Mouse (Mus musculus): Measurements from ENCODE around the gene Gm13287.
"Not testable (repeated sequence)": the region's sequence is repeated elsewhere in the genome, so short reads cannot be mapped to it uniquely, and the experiment has no call there.

- not testable (repeated sequence) for TF ChIP-seq CTCF (IDR thresholded peaks at IDR 0.05; ENCODE audit: low read depth, low read length); POLR2A (IDR thresholded peaks at IDR 0.05; ENCODE audit: extremely low read depth, insufficient read depth, low read length)
These were observed 21.2 kb upstream of the Gm13287 start, which contains the start of gene Ifnz for GRCm38 (mm10) chr4:88781831-88782230.
